Mouse (Mus musculus) ES-Bruce4 (cell line): ENCODE data around the gene Csnk1d. TPM values are rescaled to one million over a fixed set of nuclear protein-coding genes. Genes with fewer than 3 reads are reported as not detected.

ENCODE experiments used
- H3K27ac ChIP-seq: 2 replicates; pipeline ENCODE4 v1.5.1; 2012; ENCODE audit warnings: low read length, inconsistent platforms; ENCODE audit not compliant: insufficient read depth
- H3K27me3 ChIP-seq: 2 replicates; pipeline ENCODE4 v1.6.1; 2012; ENCODE audit warnings: mild to moderate bottlenecking, low read length, inconsistent platforms; ENCODE audit not compliant: control insufficient read depth, poor library complexity, insufficient read depth, severe bottlenecking
- H3K36me3 ChIP-seq: 2 replicates; pipeline ENCODE4 v1.6.1; 2012; ENCODE audit warnings: inconsistent platforms, mild to moderate bottlenecking, low read length, moderate library complexity; ENCODE audit not compliant: control insufficient read depth, poor library complexity, insufficient read depth, severe bottlenecking
- H3K4me1 ChIP-seq: one replicate; pipeline ENCODE4 v1.8.1; 2011; ENCODE audit warnings: low read length; ENCODE audit not compliant: control insufficient read depth, insufficient read depth
- H3K4me3 ChIP-seq: 2 replicates; pipeline ENCODE4 v1.5.1; 2011; ENCODE audit warnings: low read depth, mild to moderate bottlenecking, low read length
- H3K9ac ChIP-seq: 2 replicates; pipeline ENCODE4 v1.6.1; 2012; ENCODE audit warnings: low read depth, mild to moderate bottlenecking, inconsistent platforms; ENCODE audit not compliant: poor library complexity, severe bottlenecking
- H3K9me3 ChIP-seq: replicated peaks from 2 replicates; pipeline ENCODE4 v1.6.1; 2012; ENCODE audit warnings: mild to moderate bottlenecking, low read length, inconsistent platforms; ENCODE audit not compliant: control insufficient read depth, poor library complexity, insufficient read depth, severe bottlenecking
- CTCF ChIP-seq: IDR thresholded peaks from one replicate; pipeline ENCODE4 v1.8.1; 2011; ENCODE audit warnings: low read depth, low read length
- EP300 ChIP-seq: IDR thresholded peaks from 2 replicates; pipeline ENCODE4 v1.6.1; 2011; ENCODE audit warnings: low read depth, low read length; ENCODE audit not compliant: insufficient read depth
- POLR2A ChIP-seq: IDR thresholded peaks from one replicate; pipeline ENCODE4 v1.8.1; 2011; ENCODE audit warnings: low read length; ENCODE audit not compliant: insufficient read depth
- polyA plus RNA-seq: library from polyadenylated mRNA; stranded (reverse); fragments of >200 nt; gene quantifications from 2 replicates; pipeline ENCODE4 v1.2.4, GENCODE M21; 2011; ENCODE audit warnings: low read depth; ENCODE audit not compliant: missing spikeins, insufficient read depth, insufficient read length

Csnk1d gene
- polyA plus RNA-seq, 1 experiment: 99.3 TPM

DNA sequence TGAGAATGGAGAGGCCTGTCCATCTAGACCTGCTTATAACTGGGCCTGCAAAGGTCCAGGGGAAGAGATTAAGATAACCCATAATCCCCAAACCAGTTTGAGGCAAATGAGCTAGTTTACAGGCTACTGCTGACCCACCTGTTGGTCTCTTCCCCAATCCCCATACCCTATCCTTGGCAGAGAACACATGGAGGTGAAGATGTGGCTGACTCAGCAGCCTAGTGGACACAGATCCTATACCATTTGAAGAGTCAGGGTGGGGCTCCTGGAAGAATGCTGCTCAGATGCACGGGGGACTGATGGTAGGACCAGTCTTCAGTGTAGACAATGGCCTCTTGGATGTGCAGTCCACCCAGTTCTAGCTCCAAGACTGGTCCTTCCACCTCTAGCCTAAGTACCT, 30.9 kb downstream of the Csnk1d start:
- H3K4me1 ChIP-seq: peaks cover 9% of the 10 kb centered on the region
- H3K36me3 ChIP-seq: peaks cover 25% of the 10 kb centered on the region
- no peaks in the 10 kb centered on the region for H3K27me3 ChIP-seq
- H3K9me3 ChIP-seq: no peaks in the 10 kb centered on the region
- H3K4me3 ChIP-seq: no peak overlapping the region
- TF ChIP-seq POLR2A (no peak), EP300 (no peak), CTCF (no peak)
- H3K9ac ChIP-seq: no peak overlapping the region
- no peak overlapping the region for H3K27ac ChIP-seq

GRCm38 (mm10) chr11:120959564-120959963, 31.6 kb downstream of the Csnk1d start:
- Histone ChIP-seq H3K36me3 (peaks cover 19% of the 10 kb centered on the region), H3K4me1 (peaks cover 4% of the 10 kb centered on the region), H3K9me3 (no peaks in the 10 kb centered on the region), H3K27ac (no peak overlapping the region), H3K4me3 (no peak overlapping the region), H3K9ac (no peak overlapping the region), H3K27me3 (no peaks in the 10 kb centered on the region)
- TF ChIP-seq CTCF (no peak), POLR2A (no peak), EP300 (no peak)

GRCm38 (mm10) chr11:120959066-120959465, 32.1 kb downstream of the Csnk1d start:
- Histone ChIP-seq H3K27ac (no peak overlapping the region), H3K36me3 (peaks cover 16% of the 10 kb centered on the region), H3K27me3 (no peaks in the 10 kb centered on the region), H3K4me3 (no peak overlapping the region), H3K4me1 (peaks cover 4% of the 10 kb centered on the region), H3K9ac (no peak overlapping the region), H3K9me3 (no peaks in the 10 kb centered on the region)
- TF ChIP-seq CTCF: no peak
- no peak for TF ChIP-seq POLR2A
- TF ChIP-seq EP300: no peak

- H3K36me3 ChIP-seq: peaks cover 11% of the 10 kb centered on the region
- TF ChIP-seq CTCF (no peak), POLR2A (no peak), EP300 (no peak)
- no peaks in the 10 kb centered on the region for H3K9me3 ChIP-seq
- H3K9ac ChIP-seq: no peak overlapping the region
- H3K4me3 ChIP-seq: no peak overlapping the region
- peaks cover 7% of the 10 kb centered on the region for H3K4me1 ChIP-seq
- no peak overlapping the region for H3K27ac ChIP-seq
- H3K27me3 ChIP-seq: no peaks in the 10 kb centered on the region
Observed at GRCm38 (mm10) chr11:120957731-120958257, 33.3 kb downstream of the Csnk1d start.

DNA sequence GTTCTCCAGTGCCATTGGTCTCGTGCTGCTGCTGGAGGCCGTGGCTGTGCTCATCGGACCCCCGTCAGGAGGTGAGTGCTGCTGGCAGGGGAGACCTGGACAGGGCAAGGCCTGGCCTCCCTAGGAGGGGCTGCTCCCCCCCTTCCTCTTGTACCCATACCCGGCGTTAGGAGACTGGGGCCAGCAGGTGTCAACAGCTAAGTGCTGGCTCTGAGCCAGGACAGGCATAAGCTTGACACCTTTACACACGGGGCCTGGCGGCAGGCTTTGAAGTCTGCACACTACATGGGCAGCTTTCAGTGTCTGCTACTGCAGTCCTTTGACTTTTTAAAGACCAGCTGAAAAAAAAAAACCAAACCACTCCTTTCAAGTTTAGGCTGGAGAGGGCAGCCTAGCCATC, 34.1 kb downstream of the Csnk1d start:
- TF ChIP-seq POLR2A (no peak), CTCF (no peak), EP300 (no peak)

GRCm38 (mm10) chr11:120955701-120956100, 35.4 kb downstream of the Csnk1d start:
- H3K27ac ChIP-seq: no peak overlapping the region
- no peak overlapping the region for H3K9ac ChIP-seq
- H3K9me3 ChIP-seq: no peaks in the 10 kb centered on the region
- peaks cover 12% of the 10 kb centered on the region for H3K4me1 ChIP-seq
- H3K27me3 ChIP-seq: no peaks in the 10 kb centered on the region
- H3K4me3 ChIP-seq: no peak overlapping the region
- H3K36me3 ChIP-seq: peaks cover 4% of the 10 kb centered on the region; the same call in 1 of the 2 replicates
- TF ChIP-seq CTCF: no peak
- TF ChIP-seq EP300: no peak
- no peak for TF ChIP-seq POLR2A

More for the DNA sequence above, 34.1 kb downstream of the Csnk1d start:
- Histone ChIP-seq H3K27me3 (no peaks in the 10 kb centered on the region), H3K9me3 (no peaks in the 10 kb centered on the region), H3K4me1 (peaks cover 11% of the 10 kb centered on the region), H3K36me3 (peaks cover 4% of the 10 kb centered on the region; the same call in 1 of the 2 replicates), H3K4me3 (no peak overlapping the region), H3K9ac (no peak overlapping the region), H3K27ac (no peak overlapping the region)
